Mouse (Mus musculus) mouse trophoblast stem cell (cell line): ENCODE data around the gene 1700020L24Rik.

Source experiments
- in situ Hi-C, 2 experiments: fragments of 300-500 bp; cut with MseI, MboI; formaldehyde crosslinking; loops; 2 replicates in 1 of 2; 3 replicates in 1 of 2; pipeline ENCODE4 v1.15.1; 2025

Gene 1700020L24Rik

DNA sequence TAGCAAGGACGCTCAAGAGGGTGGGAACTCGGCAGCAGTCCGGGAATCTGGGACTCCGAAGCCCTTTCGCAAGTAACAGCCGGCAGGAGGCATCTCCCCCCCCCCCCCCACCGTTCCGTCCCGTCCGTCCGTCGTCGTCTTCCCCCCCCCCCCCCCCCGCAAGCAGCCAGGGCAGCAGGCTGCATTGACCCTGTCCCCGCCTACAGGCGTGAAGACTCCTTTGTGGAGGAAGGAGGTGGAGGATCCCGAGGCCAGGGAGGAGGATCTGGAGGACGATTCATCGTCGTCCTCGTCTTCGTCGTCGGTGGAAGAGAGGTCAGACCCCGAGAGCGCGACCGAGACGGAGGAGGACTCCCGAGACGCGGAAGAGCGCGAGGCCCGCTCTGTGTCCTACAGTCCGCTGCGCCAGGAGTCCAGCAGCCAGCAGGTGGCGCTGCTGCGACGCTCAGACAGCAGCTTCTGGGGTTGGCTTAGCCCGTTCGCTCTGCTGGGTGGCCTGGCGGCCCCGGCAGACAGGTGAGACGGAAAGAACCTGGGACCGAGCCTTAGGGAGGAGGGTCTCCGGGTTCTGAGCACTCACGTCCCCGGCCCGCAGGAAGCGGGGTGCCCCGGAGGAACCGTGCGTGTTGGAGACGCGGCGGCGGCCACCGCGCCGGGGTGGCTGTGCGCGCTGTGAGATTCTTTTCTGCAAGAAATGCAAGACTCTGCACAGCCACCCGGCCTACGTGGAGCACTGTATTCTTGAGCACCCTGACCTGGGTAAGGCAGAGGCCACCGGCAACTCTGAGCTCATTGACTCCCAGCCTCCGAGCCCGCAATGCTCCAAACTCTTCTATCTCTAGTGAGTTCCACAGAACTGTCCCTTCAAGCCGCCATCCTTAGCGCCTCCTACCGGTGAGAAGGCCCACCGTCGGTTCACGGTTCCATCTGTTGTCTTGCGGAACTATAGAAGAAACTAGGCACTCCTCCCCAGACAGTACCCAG, 2.9 kb downstream of the 1700020L24Rik start:
- in situ Hi-C loops: no loop called here

DNA sequence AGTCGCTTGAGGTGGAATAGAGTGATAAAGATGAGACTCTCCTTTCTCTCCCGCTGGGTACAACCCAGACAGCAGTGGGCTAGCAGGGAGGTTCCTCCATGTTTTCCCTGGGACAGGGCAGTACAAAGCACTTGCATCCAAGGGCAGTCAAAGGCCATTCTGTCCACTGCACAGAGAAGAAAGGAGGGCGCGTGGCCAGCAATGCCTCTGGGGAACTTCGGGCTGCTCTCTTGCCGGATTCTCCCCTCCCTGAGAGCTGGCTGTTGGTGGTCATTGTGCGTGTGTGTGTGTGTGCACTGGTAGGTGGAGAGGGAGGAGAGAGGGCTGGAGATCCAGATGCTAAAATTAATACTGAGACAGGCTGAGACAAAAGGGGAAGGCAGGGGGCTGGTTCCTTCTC, 3.8 kb downstream of the 1700020L24Rik start:
- in situ Hi-C loops: no loop called here

DNA sequence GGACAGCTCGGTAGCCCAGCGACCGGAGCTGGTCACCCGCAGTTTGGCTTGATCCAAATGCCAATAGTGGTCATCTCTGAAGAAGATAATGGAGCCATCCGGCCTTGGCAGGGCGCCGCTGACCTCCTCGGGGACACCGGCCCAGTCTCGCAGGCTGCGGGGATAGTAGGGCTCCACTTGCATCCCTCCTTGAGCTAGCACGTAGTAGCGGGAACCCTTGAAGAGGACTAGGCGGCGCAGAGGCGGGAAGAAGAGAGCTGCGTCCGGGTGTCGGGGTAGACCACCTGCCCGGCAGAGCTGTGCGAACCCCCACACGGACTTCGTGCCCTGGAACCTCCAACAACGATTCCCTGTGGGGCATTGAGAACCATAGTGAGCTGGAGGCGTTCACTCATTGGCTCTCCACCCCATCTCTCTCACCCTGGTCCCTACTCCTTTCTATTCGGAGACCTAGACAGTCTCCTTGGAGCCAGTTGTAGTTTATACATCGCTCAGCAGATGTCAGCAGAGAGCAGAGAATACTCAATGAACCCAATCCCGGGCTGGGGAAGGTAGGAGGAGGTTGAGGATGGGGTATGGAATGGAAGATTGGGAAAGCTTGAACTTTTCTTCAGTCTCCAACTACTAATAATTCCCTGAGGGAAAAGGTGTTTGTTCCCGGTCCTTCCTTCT, 5.3 kb downstream of the 1700020L24Rik start:
- in situ Hi-C loops: no loop called here

DNA sequence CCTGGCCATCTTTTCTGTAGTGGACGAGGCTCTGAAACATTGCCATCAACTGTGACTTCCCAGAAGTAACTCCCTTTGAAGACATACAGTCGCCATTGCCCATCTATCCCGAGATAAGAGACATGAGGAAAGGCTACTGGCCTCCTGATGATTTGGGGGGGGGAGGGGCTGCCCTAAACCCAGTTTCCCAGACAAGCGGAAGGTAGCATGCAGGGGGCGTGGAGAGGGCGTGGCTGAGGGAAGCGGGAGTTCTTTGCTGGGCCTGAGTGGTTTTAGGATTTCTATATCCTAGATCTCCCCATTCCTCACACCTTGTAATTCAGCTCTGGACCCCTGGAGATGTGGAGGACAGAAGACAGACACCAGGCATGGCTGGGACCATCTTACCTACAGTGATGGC, 6.3 kb downstream of the 1700020L24Rik start:
- in situ Hi-C loops: no loop called here

DNA sequence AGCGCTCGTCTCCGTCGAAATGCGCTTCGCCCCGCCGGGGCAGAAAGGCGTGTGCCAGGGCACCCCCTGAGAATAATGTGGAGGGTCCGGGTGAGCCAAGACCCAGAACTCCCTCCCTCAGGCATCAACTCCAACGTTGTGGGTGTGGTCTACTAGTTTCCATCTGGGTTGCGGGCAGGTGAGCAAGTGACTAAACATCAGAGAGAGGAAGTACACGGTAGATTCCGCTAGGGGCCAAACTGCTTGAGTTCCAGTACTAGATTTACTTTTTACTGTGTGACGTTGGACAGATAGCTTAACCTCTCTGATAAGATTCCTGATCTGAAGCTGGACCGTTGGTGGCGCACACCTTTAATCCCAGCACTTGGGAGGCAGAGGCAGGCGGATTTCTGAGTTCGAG, 7.5 kb downstream of the 1700020L24Rik start:
- in situ Hi-C loops: no loop called here

DNA sequence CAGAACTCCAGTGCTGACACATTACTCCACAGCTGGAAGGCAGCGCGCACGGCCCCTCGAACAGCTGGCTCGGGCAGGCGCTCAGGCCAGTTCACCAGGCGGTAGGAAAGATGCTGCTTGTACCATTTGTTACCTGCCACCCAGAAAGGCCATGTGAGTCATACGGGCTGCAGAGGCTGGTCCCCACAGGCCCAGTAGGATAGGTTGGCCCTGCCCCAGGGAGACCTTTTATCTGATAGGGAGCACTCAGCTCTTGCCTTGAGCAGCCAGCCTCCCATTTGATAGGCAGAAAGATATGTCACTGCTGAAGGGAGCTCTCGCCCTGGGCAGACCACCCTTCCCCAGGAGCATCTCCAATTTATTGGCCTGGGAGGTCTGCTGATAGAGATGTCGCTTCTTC, 10.1 kb downstream of the 1700020L24Rik start:
- in situ Hi-C loops: no loop called here

DNA sequence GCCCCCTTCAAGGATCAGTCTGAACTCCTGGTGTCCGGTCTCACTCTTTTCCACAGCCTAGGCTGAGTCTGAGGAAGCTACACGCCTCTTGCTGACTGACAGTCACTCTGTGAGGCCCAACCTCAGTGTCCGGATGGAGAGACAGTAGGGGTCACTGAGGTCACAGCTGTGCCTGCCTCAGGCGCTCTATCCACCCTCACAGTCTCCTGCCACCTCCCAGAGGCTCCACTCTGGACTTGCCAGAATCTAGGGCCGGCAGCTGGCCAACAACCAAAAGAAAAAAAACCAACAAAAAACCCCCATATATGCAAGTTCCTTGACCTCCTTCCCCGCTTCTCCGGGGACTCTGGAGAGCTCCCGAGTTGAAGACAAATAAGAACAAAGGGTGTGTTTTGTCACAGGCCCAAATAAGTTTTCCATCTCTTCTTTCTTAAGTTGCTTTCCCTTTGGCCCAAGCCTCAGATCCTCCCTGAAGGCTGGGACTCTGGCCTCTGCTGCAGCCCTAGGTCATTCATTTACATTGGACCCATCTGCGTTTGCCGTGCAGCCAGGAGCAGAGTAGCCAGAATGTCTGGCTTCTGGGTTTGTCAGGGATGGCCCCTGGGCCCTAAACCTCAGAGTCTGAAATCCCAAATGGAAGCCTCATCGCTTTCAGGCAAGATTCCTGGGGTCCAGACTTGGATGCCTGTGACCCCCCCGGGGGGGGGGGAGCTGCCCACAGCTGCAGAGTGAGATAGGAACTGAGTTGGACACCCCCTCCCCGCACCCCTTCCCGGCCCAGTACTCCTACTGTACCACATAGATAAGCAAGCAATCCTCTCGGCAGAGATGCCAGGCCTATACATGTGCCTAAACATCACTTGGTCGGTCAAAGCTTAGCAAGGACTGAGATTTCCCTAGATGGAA, 10.8 kb downstream of the 1700020L24Rik start:
- in situ Hi-C loops: no loop called here

DNA sequence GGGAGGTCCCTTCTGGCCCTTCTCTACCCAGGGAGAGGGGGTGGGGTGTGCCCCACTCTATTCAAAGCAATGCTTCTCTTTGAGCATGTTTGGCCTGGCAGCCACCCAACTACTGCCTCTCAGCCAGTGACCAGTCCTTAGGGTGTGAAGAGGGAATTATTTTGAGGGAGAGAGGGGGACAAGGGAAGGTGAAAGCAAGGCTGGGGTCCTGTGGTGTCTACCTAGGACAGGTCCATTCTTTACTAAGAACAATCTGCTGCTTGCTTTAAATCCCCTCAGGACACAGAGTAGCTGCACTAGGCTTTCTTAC, 11.4 kb downstream of the 1700020L24Rik start:
- in situ Hi-C loops: no loop called here

DNA sequence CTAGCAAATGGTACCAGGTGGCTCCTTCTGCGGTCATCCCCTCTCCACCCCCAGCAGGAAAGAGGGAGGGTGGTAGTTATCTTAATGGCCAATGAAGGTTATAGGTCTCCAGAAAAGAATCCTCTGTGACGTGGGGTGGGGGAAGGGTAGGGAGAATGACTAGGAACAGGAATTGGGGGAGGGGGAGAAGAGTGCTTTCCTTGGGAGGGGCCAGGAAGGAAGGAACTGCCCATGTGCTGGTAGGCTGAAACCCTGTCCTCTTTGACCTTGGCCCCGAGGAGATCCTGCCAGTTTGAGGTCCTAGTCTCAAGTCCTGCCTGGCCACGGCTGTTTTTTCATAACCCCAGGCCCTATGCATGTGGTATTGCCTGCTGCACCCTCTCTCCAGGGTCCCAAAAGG, 11.8 kb downstream of the 1700020L24Rik start:
- in situ Hi-C loops: no loop called here

DNA sequence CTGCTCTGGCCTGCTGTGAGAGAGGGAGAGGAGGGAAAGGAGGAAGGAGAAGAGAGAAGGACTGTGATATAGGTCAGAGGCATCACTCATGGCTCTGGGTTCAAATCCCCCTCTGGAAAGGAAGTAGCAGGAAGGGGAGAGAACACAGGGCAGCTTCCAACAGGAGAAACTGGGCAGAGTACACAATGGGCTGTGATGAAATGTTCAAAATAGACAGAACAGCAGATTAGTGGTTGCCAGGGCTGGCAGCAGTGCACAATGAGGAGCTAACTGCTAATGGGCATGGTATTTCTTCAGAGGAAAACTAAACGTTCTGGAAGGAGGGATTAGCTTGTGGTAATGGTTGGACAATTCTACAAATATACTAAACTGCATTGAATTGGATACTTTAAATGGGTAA, 13.1 kb downstream of the 1700020L24Rik start:
- in situ Hi-C loops: no loop called here

DNA sequence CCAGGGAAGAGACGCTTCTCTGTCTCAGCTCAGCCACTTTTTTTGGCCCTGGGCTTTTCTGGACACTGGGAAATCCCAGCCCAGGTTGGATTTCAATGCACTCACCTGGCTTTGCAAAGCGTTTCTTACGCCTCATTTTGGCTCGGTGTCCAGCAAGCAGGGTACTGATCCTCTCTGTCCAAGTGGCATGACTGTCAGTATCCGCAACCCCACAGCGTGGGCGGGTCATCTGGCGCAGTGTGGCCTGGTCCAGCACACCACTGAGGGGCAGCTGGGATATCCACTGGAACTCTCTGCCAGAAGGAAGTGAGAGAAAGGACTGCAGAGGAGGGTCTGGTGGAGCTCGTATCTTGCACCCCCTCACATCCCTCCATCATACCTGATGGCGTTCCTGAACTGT, 13.8 kb downstream of the 1700020L24Rik start:
- in situ Hi-C loops: no loop called here

DNA sequence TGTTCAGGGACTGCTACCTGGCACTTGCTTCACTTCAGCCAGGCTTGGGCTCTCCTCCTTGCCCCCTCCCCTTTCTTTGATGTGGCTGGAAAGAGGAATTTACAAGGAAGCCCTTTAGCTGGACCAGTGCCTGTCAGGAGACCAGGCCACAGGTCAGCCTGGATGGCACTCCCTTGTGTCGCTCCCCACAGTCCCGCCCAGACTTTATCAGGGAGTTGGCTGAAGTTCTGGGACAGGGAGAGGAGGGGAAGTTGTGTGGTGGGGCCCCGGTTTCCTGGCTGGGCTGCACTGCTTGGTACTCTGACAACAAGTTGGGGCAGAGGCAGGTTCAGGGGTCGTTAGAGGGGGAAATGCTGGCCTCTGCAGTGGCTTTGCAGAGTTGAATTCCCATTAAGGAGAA, 17.1 kb downstream of the 1700020L24Rik start:
- in situ Hi-C loops: no loop called here

DNA sequence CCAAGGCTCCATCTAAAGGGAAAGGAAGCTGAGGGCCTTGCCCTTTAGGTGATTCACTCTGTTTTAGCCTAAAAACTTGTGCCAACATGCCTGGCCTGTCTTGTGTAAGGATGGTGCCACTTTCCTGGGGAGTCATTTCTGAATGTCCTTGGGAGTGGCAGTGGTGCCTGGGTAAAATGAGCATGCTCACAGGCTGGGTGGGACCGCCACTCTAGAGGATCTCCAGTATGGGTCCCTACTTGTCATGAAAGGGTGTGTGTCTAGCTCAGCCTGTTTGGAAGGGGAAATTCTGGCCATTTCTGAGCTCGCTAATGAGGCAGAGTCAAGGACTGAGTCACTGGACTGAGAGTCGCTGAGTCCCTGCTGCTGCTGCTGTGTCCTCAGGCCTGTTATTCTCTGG, 18.1 kb downstream of the 1700020L24Rik start:
- in situ Hi-C loops: no loop called here

DNA sequence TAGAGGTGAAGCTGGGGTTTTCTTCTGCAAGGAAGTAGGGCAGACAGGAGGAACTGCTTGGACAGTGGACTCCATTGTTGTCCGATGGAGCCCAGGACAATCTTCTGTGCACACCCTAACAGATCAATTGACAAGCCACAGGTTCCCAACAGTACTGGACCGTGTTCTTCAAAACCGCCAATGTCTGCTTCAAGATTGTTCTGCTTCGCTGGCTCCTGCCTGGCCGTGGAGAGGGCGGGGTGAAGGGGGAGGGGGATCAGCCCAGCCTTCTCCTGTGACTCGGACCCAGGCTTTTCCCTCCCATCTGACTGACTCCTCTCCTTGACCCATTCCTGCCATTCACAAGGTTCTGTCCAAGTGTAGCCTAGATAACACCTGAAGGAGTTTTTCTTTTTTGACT, 19.8 kb downstream of the 1700020L24Rik start:
- in situ Hi-C loops: no loop called here

DNA sequence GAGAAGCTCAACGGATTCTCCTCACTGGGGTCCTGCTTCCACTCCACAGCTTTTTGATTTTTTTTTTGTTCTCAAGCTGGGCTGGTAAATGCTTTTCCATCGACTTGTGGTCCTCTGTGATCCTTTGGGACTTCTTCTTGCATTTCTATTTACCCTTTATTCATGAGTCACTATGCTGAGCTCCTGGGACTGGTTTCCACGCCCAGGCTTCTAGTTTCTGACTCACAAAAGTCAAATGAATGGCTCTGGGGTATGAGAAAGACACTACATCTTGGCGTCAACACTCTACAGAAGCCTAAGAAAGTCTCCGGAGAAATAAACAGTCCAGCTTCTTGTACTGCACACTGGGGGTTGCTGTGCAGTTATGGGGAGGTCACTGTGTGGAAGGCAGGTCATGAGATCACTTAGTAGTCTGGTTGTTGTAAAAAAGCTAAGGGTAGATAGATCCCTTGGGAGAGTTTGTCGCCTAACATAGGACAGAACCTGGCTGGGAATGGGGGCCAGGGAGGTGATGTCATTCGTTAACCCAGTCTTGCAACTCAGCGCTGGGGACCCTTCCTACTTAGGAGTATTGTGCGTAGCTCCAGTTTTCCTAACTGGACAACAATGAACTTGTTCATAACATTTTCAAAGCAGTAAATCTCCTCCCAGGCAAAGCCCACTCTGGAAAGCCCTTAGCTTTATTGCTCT, 20.6 kb downstream of the 1700020L24Rik start:
- in situ Hi-C loops: no loop called here

DNA sequence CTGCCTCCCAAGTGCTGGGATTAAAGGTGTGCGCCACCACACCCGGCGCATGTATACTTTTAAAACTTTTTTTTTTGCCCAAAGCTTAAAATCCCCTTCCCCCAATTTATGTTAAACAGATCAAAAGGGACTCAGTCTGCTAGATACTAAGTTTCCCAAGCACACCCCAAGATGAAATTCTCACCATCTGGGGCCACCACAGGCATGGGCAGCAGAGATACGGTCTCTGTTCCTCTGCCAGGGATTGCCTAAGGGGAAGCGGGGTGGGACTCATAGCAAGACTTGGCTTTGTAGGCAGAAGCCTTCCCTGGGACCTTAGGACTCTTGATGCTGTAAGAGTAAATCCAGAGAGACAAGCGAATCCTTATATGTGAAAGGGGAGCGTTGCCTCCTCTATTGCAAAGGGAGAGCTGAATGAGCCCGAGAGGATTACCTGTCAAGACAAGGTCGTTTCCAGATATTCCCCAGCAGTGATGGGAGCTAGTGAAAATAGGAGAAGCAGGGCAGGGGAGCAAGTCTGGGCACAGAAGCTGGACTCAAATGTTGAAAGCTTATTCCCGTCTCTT, 24.1 kb downstream of the 1700020L24Rik start:
- in situ Hi-C loops: no loop called here

DNA sequence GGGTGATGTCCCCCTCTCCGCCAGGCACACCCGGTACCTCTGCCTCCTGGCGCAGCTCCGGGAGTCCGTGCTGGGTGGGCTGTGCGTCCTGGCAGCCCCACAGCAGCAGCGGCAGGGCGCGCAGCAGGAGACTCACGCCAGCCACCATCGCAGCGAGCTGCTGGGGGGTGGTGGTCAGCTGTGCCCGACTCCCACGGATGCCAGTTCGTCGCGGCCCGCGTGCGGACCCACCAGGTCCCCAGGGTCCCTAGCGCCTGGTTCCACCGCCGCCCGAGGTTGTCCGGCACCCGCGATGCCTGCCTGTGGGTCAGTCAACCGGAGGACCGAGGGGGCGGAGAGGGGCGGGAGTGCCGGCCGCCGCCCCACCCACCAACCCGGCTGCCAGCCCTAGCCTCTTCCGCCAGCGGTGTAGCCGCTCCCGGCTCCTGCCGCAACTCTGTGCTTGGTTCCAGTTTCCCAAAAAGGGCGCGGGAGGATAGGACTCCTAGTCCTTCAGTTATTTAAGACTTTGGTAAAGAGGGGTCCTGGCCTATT, 25.3 kb downstream of the 1700020L24Rik start, which contains the start of gene Mmp28:
Gene Mmp28, minus strand, starts transcription at position 361 of the 534 bp plus-strand sequence.
- in situ Hi-C loops: no loop called here

DNA sequence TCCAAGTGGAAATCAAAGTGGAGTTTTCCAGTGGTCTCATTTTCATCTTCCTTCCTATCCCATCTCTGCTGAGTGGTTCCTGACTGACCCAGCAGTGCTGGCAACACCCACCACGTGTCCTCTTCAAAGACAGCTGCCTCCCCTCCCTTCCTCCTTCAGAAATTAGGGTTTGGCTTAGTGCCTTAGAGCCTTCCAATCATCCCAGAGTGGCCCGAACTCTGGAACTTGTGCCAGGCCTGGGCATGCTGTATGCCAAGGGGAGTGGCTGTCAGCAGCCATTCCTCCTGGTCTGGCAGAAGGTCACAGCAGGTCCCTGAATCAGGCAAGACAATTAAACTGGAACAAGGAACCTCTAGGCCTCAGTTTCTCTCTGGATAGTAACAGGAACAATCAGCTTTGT, 28.5 kb downstream of the 1700020L24Rik start:
- in situ Hi-C loops: no loop called here

DNA sequence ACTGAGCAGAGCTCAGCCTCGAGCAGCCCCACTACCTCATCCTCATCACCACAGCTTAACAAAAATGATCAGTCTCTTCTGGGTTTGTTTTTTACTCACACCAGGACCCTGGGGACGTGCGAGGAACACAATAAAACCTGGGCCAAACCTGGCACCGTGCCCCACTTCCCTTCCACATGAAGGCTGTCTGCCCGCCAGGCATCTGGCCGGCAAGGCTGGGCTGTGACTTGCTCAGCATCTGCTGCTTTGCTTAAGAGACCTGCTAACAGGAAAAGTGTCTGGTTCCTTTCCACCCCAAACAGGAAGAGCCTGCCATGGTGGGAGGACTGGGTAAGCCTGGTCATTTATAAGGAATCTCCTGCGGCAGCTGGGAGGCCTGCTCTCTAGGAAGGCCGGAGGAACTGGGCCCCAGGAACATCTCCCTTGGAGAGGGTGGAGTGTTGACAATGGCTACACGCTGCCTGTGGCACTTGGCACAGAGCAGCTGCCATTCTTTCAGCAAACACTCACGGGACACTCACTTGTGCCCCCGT, 29.7 kb downstream of the 1700020L24Rik start:
- in situ Hi-C loops: no loop called here

DNA sequence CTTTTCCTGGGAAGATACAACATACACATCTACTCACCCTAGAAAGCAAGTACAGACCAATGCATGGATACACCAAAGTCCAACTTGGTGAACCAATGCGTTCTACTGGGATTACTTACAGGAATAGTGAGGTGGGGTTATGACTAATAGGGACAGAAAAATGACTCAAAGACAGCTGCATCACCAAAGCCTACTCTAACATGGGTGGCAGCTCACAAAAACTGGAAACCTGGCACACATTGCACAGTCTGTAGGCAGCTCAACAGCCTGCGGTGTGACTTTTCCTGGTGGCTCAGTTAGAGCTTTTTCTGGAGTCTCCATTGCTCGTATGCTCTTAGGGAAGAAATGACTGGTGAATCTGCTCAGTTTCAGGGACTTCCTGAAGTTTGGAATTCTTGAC, 31.3 kb downstream of the 1700020L24Rik start:
- in situ Hi-C loops: no loop called here
